26 mouse cellular contexts compared by ENCODE assay signal in genomic region chr16:52431590-52431989, GRCm38 (mm10). TPM values are rescaled to one million over a fixed set of nuclear protein-coding genes. Genes with fewer than 3 reads are reported as not detected.
DNase-seq lines count a peak whose midpoint lies in the region; ATAC-seq and TF ChIP-seq lines count a peak whose summit lies in the region.
"Had no signal": no experiment of that assay in that cellular context is flagged by ENCODE, and none has a peak within 500 bp of the region (broad histone marks: within the 10 kb centered on the region; RNA-seq: fewer than 3 reads in every experiment).

No protein-coding gene starts in this region.

- peaks cover 8 to 34% of the 10 kb centered on the region in 2 experiments for H3K4me1 ChIP-seq in CH12.LX (ENCODE audit: control insufficient read depth in 1 of 2, insufficient read depth in 2 of 2)
- H3K4me1 ChIP-seq in forebrain, embryonic 12.5 days: no peaks in the 10 kb centered on the region
- H3K4me1 ChIP-seq: forebrain, embryonic 10.5 days had no signal

- 31% methylated on average over 2 of the region's 2 CpGs for WGBS in macrophage (ENCODE audit: missing documents)
- WGBS in forebrain, embryonic 12.5 days: 80% methylated on average over 2 of the region's 2 CpGs

- peak overlapping the region; percentile 65 for H3K9ac ChIP-seq in CH12.LX (ENCODE audit: insufficient read depth, low read depth)
- no peak overlapping the region for H3K9ac ChIP-seq in forebrain, embryonic 12.5 days
- H3K9ac ChIP-seq: forebrain, postnatal 0 days; heart, embryonic 13.5 days; hindbrain, embryonic 14.5 days had no signal

- in situ Hi-C loops in CH12.LX (cut with MboI; ENCODE audit: low pct_ligation_motif_present, low pct_unique_long_range_greater_than_20kb, low sequenced_read_pairs): no loop called here

- H3K36me3 ChIP-seq in CH12.LX (replicated peaks in 1 of 2; ENCODE audit: control insufficient read depth in 1 of 2, insufficient read depth in 1 of 2, low read length in 1 of 2) (no peaks in the 10 kb centered on the region), macrophage (ENCODE audit: inconsistent target) (no peaks in the 10 kb centered on the region)
- no peaks in the 10 kb centered on the region for H3K36me3 ChIP-seq in forebrain, embryonic 12.5 days (replicated peaks)
- H3K36me3 ChIP-seq: forebrain, embryonic 10.5 days; G1E; heart, embryonic 13.5 days had no signal

- H3K27ac ChIP-seq in CH12.LX (ENCODE audit: insufficient read depth, low read depth) (peak overlapping the region; percentile 9), macrophage (0 out of 2 replicates have a peak overlapping the region, but pooled peaks have one; percentile 2)
- H3K27ac ChIP-seq in forebrain, embryonic 12.5 days: no peak overlapping the region
- H3K27ac ChIP-seq: forebrain, embryonic 10.5 days; gastrocnemius, adult 2 months; heart, embryonic 13.5 days; hindbrain, embryonic 14.5 days; hindbrain, postnatal 0 days had no signal

- TF ChIP-seq RAD21 in CH12.LX (IDR thresholded peaks at IDR 0.05; ENCODE audit: low read depth, low read length): no peak

- 0 out of 2 replicates have a peak, but pooled peaks have one; percentile 16 for ATAC-seq in neutrophil, adult 5-6 weeks (ENCODE audit: extremely low read depth, insufficient number of reproducible peaks, low FRiP score, poor library complexity, severe bottlenecking)
- ATAC-seq in forebrain, embryonic 12.5 days (ENCODE audit: low FRiP score): no peak
- ATAC-seq: forebrain, embryonic 14.5 days; forebrain, postnatal 0 days; hindbrain, postnatal 0 days; inflammation-experienced regulatory T-cells, adult 6 months; intestine, embryonic 16.5 days; Patski had no signal

- no peaks in the 10 kb centered on the region for H3K9me3 ChIP-seq in CH12.LX (replicated peaks; ENCODE audit: low read length)
- no peaks in the 10 kb centered on the region for H3K9me3 ChIP-seq in forebrain, embryonic 12.5 days
- H3K9me3 ChIP-seq: forebrain, embryonic 10.5 days; heart, embryonic 13.5 days had no signal

- TF ChIP-seq CTCF in CH12.LX (conservative IDR thresholded peaks at IDR 0.05 in 1 of 2, IDR thresholded peaks at IDR 0.05 in 1 of 2; ENCODE audit: low read depth in 2 of 2, low read length in 2 of 2): no peak

- TF ChIP-seq EP300 in CH12.LX (IDR thresholded peaks at IDR 0.05; ENCODE audit: low read length): 0 out of 2 replicates have a peak, but pooled peaks have one; percentile 64

- no peak for TF ChIP-seq POLR2A in CH12.LX (IDR thresholded peaks at IDR 0.05; ENCODE audit: low read depth, low read length)

- H3K27me3 ChIP-seq in CH12.LX (replicated peaks): no peaks in the 10 kb centered on the region
- H3K27me3 ChIP-seq in forebrain, embryonic 12.5 days: no peaks in the 10 kb centered on the region
- H3K27me3 ChIP-seq: heart, embryonic 13.5 days had no signal

- peak; percentile 68 for DNase-seq in CH12.LX (ENCODE audit: extremely low read depth)
- DNase-seq in cerebellum, adult 9-10 months: no peak
- DNase-seq in thymus, postnatal 0 days (ENCODE audit: low spot score): no peak
- DNase-seq: adrenal gland, postnatal 10 days; adrenal gland, postnatal 36 days; cerebellum, adult 18-20 months; cerebellum, adult 9-11 months; cerebellum, postnatal 36 days; forebrain, postnatal 0 days; gastrocnemius, adult 2 months; gastrocnemius, postnatal 14 days; heart, adult 18-20 months; heart, postnatal 14 days; heart, postnatal 4 days had no signal

- peak overlapping the region; percentile 52 for H3K4me2 ChIP-seq in CH12.LX (ENCODE audit: insufficient read depth, low read depth, poor library complexity, severe bottlenecking)
- no peak overlapping the region for H3K4me2 ChIP-seq in forebrain, embryonic 12.5 days
- H3K4me2 ChIP-seq: heart, embryonic 13.5 days; hindbrain, embryonic 14.5 days had no signal

- H3K79me2 ChIP-seq in CH12.LX (replicated peaks; ENCODE audit: control insufficient read depth, extremely low read depth, insufficient read depth, poor library complexity, severe bottlenecking) (peaks cover 41% of the 10 kb centered on the region), macrophage (ENCODE audit: inconsistent target) (peaks cover 100% of the 10 kb centered on the region)

- dilution Hi-C loops in CH12.LX (cut with MboI; ENCODE audit: extremely low pct_ligation_motif_present, extremely low pct_unique_long_range_greater_than_20kb, low sequenced_read_pairs): no loop called here

- peak overlapping the region in 1 of 3 experiments; percentile 8 for H3K4me3 ChIP-seq in CH12.LX (replicated peaks in 1 of 3; ENCODE audit: low read depth in 2 of 3, low read length in 2 of 3, poor library complexity in 1 of 3)
- H3K4me3 ChIP-seq in macrophage (ENCODE audit: inconsistent target): no peak overlapping the region
- H3K4me3 ChIP-seq in forebrain, embryonic 12.5 days (replicated peaks): no peak overlapping the region
- H3K4me3 ChIP-seq: forebrain, embryonic 10.5 days; gastrocnemius, adult 2 months; heart, embryonic 13.5 days had no signal

TF ChIP-seq in CH12.LX, 34 proteins besides CTCF, POLR2A, EP300 and RAD21:
- peak; percentile 36; the same call in 1 of the 2 replicates for TF ChIP-seq IRF4 (IDR thresholded peaks at IDR 0.05; ENCODE audit: low read depth, low read length)
- no peak for TF ChIP-seq MEF2A (IDR thresholded peaks at IDR 0.05; ENCODE audit: borderline replicate concordance, low read depth, low read length)

RNA-seq across cellular contexts. Expression of gene Alcam, which starts 22.3 kb away (rescaled TPM):
- total RNA-seq in CH12.LX (2012; rRNA removed) (56.7 and 70.6 TPM in 2 replicates), CH12.LX (2014; rRNA removed) (26.3 and 31.5 TPM in 2 replicates)
- polyA plus RNA-seq in CH12.LX (2012; ENCODE audit: insufficient read length, low read depth) (51.3 and 54.6 TPM in 2 replicates), macrophage (2018) (108 to 331 TPM (median 162 TPM) in 3 replicates)
- 1,000 to 10,000 TPM in 2 of 26 experiments, 100 to 1,000 TPM in 24; 136 to 1,652 (median 442) TPM for total RNA-seq in macrophage (2018; cell fraction: chromatin; rRNA removed)
- total RNA-seq in macrophage (2018; cell fraction: cytosol; rRNA removed): 100 to 1,000 TPM in 24 of 26 experiments, 10 to 100 TPM in 2; 85.8 to 258 (median 182) TPM
- 1,000 to 10,000 TPM in 1 of 26 experiments, 100 to 1,000 TPM in 25; 128 to 1,190 (median 364) TPM for total RNA-seq in macrophage (2018; cell fraction: nucleus; rRNA removed)
- 121 and 136 TPM in 2 replicates for total RNA-seq in neutrophil, adult 5-6 weeks (2017)
- 17.4 and 30.5 TPM in 2 replicates for polyA plus RNA-seq in forebrain, embryonic 12.5 days (2016; fragmentation: Nextera tagmentation; extraction: Ambion mirVana)
- polyA plus RNA-seq in thymus, postnatal 0 days (2015; fragmentation: Nextera tagmentation; extraction: Ambion mirVana): 17.2 and 19.6 TPM in 2 replicates
- polyA plus RNA-seq: G1E had no signal
